Mouse (Mus musculus) cerebellum, adult 11 months (tissue): ENCODE measurements around the gene Olfr628.
"Not testable (repeated sequence)": the region's sequence is repeated elsewhere in the genome, so short reads cannot be mapped to it uniquely, and the experiment has no call there.

Experiments used
- DNase-seq: peaks from one replicate; pipeline ENCODE4 v3.0.0; 2022

Gene Olfr628

DNA sequence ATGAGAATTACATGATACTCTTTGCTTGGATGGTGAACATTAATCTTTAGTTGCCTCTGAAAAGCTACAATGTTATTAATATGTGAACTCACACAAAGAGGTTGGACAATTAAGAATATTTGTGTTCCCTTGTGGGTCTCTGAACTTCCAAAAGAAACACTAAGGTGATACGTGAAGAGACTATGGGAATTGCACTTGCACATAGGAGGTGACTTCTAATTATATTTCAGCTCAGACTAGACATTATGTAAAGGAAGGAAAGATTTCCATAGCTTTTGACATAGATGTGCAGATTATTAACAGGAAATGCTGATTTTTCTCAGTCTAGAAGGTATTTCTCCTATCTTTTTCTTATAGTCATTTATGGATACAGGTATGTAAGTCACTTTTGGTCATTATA is at the start of gene Olfr628:
Olfr628 (plus strand) TSS at position 301 of the 400 bp plus-strand sequence.
- no peak for DNase-seq

DNA sequence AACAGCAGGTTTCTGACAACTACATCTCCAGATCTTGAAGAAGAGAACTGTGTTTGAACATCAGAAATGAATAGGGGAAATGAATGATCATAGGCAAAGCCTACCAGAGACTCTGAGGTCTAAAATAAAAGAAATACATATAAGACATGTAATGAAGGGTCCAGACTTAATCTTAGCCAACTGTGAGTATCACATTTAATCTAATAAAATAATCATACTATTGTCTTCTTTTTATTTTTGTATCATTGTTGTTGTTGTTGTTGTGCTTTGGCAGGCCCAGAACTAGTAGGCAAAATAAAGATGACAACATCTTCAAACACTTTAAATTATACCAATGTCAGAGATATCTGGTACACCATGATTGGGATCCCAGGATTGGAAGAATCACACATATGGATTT is 47.8 kb upstream of the Olfr628 start, which contains the start of gene Olfr625-ps1:
Olfr625-ps1 (plus strand) TSS at position 301 of the 400 bp plus-strand sequence.
- no peak for DNase-seq

DNA sequence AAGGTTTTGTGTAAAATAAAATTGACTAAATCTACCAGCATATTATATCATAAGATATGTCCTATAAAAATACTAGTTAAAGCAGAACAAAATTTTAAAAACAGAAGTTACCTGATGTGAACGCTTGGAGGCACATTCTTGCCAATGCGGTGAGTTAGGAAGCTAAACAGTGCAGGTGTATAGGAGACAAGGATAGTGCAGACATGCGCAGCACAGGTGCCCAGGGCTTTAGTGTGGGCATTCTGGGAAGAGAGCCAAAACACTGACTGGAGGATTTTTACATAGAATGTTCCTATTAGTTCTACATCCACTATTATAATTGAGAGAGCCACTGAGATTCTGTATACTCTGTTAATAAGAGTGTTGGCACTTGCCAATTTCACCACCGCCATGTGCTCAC is 30.7 kb upstream of the Olfr628 start:
- no peak for DNase-seq

DNA sequence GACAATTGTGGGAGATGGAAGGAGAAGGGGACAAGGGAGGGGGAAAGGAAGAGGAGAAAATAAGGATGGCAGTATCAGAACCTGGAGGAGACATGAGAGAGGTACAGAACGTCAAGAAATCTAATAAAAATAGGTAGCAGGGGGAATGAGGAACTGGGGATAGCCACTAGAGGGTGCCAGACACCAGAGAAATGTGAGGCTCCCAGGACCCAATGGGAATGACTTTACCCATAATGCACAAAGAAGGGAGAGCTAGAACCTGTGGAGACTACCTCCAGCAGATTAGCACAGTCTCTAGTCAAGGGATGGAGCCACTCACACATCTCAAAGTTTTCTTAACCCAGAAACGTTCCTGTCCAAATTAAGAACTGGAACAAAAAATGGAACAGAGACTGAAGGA is 18.1 kb upstream of the Olfr628 start:
- no peak for DNase-seq

DNA sequence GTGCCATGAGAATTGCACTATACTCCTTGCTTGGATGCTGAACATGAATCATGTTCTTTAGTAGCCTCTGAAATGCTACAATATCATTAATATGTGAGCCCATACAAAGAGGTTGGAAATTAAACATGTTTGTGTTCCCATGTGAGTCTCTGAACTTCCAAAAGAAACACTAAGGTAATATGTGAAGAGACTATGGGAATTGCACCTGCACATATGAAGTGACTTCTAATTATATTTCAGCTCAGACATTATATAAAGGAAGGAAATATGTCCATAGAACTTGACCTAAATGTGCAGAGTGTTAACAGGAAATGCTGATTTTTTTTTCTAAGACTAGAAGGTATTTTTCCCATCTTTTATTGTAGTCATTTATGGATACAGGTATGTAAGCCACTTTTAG is 15.8 kb upstream of the Olfr628 start, which contains the start of gene Olfr243:
Olfr243 (plus strand) TSS at position 301 of the 400 bp plus-strand sequence.
- DNase-seq, result no peak

DNA sequence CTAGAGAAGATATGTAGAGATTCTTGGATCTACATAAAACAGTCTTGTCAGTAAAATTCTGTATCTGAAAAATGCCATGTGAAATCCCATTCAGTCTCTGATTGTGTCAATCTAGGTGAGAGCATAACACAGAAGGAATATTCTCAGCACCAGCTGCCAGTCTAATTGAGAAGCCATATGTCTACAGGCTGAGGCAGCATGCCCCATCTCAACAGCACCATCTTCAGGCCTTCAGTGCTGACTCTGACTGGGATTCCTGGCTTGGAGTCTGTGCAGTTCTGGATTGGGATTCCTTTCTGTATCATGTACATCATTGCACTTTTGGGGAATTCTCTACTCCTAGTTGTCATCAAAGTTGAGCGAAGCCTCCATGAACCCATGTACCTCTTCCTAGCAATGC is 13.8 kb upstream of the Olfr628 start:
- DNase-seq, result not testable (repeated sequence)

DNA sequence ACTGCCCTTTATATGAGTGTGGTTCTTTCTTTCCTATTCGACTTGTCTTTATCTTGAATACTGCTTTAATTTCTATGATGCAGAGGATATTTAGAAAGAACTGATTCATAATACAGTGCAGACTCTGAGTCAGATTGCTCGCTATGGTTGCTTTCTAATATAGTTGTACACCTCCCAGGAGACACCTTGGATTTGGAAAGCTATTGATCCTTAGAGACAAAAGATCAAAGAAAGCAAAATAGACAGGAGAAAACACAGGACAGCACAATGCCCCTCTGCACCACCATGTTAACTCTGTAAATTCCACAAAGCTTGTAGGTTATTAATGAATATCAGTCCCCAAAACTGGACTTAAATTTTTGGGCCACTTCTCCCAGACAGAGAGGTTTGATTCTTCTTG is 14.7 kb downstream of the Olfr628 start, which contains the start of gene Olfr629:
Olfr629 (minus strand) TSS at position 101 of the 400 bp plus-strand sequence.
- DNase-seq, result no peak

DNA sequence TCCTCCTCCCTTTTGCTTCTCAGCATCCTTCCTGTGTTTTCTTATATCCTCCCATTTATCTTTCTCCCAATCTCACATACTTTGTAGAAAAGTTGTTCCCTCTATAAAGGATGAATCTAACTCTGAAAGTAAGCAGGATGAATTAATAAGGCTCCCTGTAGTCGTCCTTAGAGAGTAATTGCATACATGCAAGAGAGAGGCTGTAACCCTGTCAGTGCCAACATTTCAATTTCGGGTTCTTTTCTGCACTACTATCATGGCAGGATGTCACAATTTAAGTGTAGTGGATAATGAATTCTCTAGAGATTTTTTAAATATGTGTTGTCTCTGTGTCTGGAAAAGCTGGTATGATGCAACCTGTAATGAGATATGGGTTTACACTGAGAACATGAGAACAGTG is 27.1 kb downstream of the Olfr628 start, which contains the start of gene Olfr630:
Olfr630 (minus strand) TSS at position 101 of the 400 bp plus-strand sequence.
- no peak for DNase-seq

DNA sequence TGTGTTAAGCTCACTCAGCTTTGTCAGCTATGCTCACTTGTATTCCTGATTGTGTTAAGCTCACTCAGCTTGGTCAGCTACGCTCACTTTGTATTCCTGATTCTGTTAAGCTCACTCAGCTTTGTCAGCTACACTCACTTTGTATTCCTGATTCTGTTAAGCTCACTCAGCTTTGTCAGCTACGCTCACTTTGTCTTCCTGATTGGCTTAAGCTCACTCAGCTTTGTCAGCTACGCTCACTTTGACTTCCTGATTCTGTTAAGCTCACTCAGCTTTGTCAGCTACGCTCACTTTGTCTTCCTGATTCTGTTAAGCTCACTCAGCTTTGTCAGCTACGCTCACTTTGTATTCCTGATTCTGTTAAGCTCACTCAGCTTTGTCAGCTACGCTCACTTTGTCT is 32.0 kb downstream of the Olfr628 start:
- not testable (repeated sequence) for DNase-seq

DNA sequence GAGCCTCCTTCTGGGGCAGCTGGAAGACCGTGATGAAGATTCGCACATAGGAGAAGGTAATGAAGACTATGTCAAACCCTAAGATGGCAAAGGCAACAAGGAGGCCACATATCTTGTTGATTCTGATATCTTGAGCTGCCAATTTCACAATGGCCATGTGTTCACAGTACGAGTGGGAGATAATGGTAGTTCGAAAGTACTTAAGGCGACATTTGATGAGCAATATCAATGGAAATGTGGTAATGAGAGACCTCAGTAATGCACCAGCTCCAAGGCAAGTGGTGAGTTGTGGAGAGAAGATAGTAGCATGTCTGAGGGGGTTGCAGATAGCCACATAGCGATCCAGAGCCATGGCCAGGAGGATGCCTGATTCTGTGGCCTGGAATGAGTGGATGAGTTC is 37.5 kb downstream of the Olfr628 start:
- DNase-seq, result not testable (repeated sequence)

DNA sequence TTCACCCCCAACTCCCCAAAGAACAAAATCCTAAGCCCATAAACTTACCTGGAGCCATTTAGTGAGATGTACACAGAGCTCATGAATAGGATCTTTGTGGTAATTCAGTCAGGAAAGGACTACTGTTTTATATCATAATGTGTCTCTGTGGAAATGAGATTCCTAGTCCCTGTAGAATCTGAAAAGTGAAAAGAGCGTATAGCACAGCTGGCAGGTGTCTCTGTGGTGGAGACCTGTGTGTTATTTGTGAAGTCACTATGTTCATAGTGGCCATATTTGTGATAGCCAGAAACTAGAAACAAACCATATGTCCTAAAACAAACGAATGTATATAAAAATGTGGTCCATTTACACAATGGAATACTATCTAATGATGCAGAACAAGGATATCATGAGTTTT is 41.3 kb downstream of the Olfr628 start, which contains the start of gene Olfr69:
Olfr69 (minus strand) TSS at position 101 of the 400 bp plus-strand sequence.
- DNase-seq, result no peak

DNA sequence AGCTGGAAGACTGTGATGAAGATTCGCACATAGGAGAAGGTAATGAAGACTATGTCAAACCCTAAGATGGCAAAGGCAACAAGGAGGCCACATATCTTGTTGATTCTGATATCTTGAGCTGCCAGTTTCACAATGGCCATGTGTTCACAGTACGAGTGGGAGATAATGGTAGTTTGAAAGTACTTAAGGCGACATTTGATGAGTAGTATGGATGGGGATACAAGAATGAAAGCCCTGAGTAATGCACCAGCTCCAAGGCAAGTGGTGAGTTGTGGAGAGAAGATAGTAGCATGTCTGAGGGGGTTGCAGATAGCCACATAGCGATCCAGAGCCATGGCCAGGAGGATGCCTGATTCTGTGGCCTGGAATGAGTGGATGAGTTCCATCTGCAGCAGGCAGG is 47.5 kb downstream of the Olfr628 start:
- not testable (repeated sequence) for DNase-seq

DNA sequence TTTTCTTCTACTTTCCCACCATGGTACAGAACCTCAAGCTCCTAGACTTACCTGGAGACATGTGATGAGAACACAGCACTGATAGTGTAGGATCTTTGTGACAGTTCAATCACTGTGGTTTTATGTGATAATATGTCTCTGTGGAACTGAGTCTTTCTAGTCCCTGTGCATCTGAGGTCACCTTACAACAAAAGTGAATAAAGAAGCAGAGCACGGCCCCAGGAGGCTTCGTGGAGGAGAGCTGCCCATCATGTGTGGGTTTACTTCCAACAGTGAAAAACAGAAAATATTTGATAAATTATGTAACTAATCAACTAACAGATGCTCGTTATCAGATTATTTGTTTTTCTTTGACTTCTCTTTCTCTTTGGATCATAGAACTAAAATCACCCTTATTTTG is 49.4 kb downstream of the Olfr628 start, which contains the start of gene Olfr68:
Olfr68 (minus strand) TSS at position 101 of the 400 bp plus-strand sequence.
- DNase-seq, result no peak
